ENCODE assay signal across 8 mouse cellular contexts in the genomic region with DNA sequence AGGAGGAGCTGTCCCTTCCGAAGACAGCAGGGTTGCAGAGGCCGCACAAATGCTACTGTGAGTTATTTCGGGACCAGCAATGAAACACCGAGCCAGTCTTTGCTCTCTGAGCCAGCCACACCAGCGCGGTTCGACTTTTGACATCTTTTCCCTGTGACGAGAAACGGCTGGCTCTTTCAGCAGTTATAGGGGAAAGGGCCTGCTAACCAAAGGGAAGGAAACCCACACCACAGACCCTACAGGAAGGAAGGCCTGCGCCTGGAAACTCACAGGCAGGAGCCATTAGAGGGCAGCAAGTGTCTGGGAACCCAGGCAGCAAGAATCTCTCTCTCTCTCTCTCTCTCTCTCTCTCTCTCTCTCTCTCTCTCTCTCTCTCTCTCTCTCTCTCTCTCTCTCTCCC.
DNase-seq lines count a peak whose midpoint lies in the region; ATAC-seq lines count a peak whose summit lies in the region.

No protein-coding gene starts in this region.

- no peaks in the 10 kb centered on the region for H3K9me3 ChIP-seq in liver, embryonic 15.5 days (replicated peaks)
- H3K9me3 ChIP-seq in neural tube, embryonic 12.5 days = no peaks in the 10 kb centered on the region

- no peak overlapping the region for H3K9ac ChIP-seq in liver, embryonic 15.5 days
- H3K9ac ChIP-seq in neural tube, embryonic 12.5 days = peak overlapping the region; percentile 33; the same call in 1 of the 2 replicates

- H3K4me3 ChIP-seq in liver, embryonic 15.5 days (replicated peaks) = no peak overlapping the region
- no peak overlapping the region for H3K4me3 ChIP-seq in neural tube, embryonic 12.5 days

- peak; percentile 34 for DNase-seq in right cerebral cortex, postnatal 14 days
- no peak for DNase-seq in right cerebral cortex, adult 2 months (ENCODE audit: low spot score in 2 of 2)
- DNase-seq in embryo, embryonic 11.5 days (ENCODE audit: low read depth, low spot score) = peak; percentile 54
- DNase-seq in heart, adult 9 months (ENCODE audit: low spot score in 2 of 2) = peak; percentile 78 to 81
- DNase-seq in kidney, adult 8-10 months = peak; percentile 74 to 77
- peak; percentile 29 for DNase-seq in urinary bladder, postnatal 25 days (ENCODE audit: low spot score)

- H3K4me1 ChIP-seq in liver, embryonic 15.5 days (replicated peaks) = peaks cover 14% of the 10 kb centered on the region
- H3K4me1 ChIP-seq in neural tube, embryonic 12.5 days = peaks cover 15% of the 10 kb centered on the region

- no peak; the same call in 1 of the 2 replicates for ATAC-seq in liver, embryonic 15.5 days (ENCODE audit: insufficient read depth)
- peak; percentile 71 for ATAC-seq in neural tube, embryonic 12.5 days (ENCODE audit: low FRiP score, low read depth)

- peak overlapping the region; percentile 62 for H3K27ac ChIP-seq in liver, embryonic 15.5 days (replicated peaks)
- no peak overlapping the region for H3K27ac ChIP-seq in neural tube, embryonic 12.5 days

- H3K4me2 ChIP-seq in liver, embryonic 15.5 days = no peak overlapping the region; the same call in 1 of the 2 replicates
- peak overlapping the region; percentile 53 for H3K4me2 ChIP-seq in neural tube, embryonic 12.5 days (replicated peaks)

- H3K27me3 ChIP-seq in liver, embryonic 15.5 days = peaks cover 3% of the 10 kb centered on the region; the same call in 1 of the 2 replicates
- no peaks in the 10 kb centered on the region for H3K27me3 ChIP-seq in neural tube, embryonic 12.5 days (replicated peaks)

- no peaks in the 10 kb centered on the region for H3K36me3 ChIP-seq in liver, embryonic 15.5 days (replicated peaks)
- H3K36me3 ChIP-seq in neural tube, embryonic 12.5 days = no peaks in the 10 kb centered on the region

- 4% methylated on average over 10 of the region's 10 CpGs for WGBS in liver, embryonic 15.5 days (ENCODE audit: insufficient replicate concordance)
- 12% methylated on average over 10 of the region's 10 CpGs for WGBS in neural tube, embryonic 12.5 days

Comparison
In these comparisons a context has a peak if more than half of its experiments do, and no peak if none do; other contexts are left out.
1. DNase-seq: peak in right cerebral cortex, postnatal 14 days (single experiment), embryo, embryonic 11.5 days (single experiment), heart, adult 9 months (2 of 2), kidney, adult 8-10 months (2 of 2) and urinary bladder, postnatal 25 days (single experiment); none in right cerebral cortex, adult 2 months (0 of 2).